Mouse (Mus musculus): ENCODE data around the gene Fhl2. TPM values are rescaled to one million over a fixed set of nuclear protein-coding genes. Genes with fewer than 3 reads are reported as not detected.

Fhl2 gene
- total RNA-seq, 1 experiment from 2014 or later, result 8.1 TPM

- ATAC-seq (replicated peaks; ENCODE audit: insufficient number of reproducible peaks, low FRiP score, low TSS enrichment, poor library complexity, severe bottlenecking), result no peak
These were observed 122.0 kb downstream of the Fhl2 start for GRCm38 (mm10) chr1:43074791-43075190.

Other genes starting within 250 kb of the Fhl2 start
- not detected in 3 replicates for gene Gpr45, start 244.1 kb downstream of the Fhl2 start, total RNA-seq (2017)
- gene Tgfbrap1, start 98.3 kb downstream of the Fhl2 start, total RNA-seq (2017), result 15.7 to 28.4 TPM (median 25.9 TPM) in 3 replicates
- 10.1 to 14.1 TPM (median 11.9 TPM) in 3 replicates for gene AI597479, start 98.3 kb downstream of the Fhl2 start, total RNA-seq (2017)
- 19.9 to 46.8 TPM (median 23.3 TPM) in 3 replicates for gene Nck2, start 247.6 kb upstream of the Fhl2 start, total RNA-seq (2017)

All from monocyte, adult 5-6 weeks (primary cell).